Mouse (Mus musculus) splenic B cell, adult 2 months (primary cell): Measurements from ENCODE around the gene Dnase2b.

Experiments
- DNase-seq: peaks from one replicate; pipeline ENCODE4 v3.0.0-alpha.2; 2011; ENCODE audit warnings: low read depth, low spot score
- H3K27me3 ChIP-seq: 2 replicates; pipeline ENCODE4 v1.6.1; 2012; ENCODE audit warnings: mild to moderate bottlenecking, low read length, moderate library complexity, mixed read lengths; ENCODE audit not compliant: control insufficient read depth, poor library complexity, insufficient read depth, severe bottlenecking
- H3K36me3 ChIP-seq: 2 replicates; pipeline ENCODE4 v1.6.1; 2012; ENCODE audit warnings: mild to moderate bottlenecking, low read length, moderate library complexity, mixed read lengths; ENCODE audit not compliant: control insufficient read depth, poor library complexity, insufficient read depth, severe bottlenecking

The Dnase2b gene

DNA sequence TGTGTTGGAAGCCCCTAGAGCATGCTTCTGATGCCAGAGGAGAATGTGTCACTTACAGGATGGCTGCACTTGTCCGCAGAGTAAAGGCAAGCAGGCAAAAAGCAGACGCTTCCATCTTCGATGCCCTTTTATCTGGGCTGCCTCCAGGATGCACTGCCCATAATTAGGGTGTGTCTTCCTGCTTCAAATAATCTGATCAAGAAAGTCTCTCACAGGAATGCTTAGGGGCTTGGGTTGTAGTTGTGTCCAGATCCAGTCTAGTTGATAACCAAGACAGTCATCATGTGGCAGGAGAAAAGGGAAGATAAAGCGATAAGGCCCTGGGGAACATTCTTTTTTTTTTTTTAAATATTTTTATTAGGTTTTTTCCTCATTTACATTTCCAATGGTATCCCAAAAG is at the start of gene Dnase2b:
Gene Dnase2b, minus strand, starts transcription at position 101 of the 400 bp plus-strand sequence.
- no peaks in the 10 kb centered on the region for H3K27me3 ChIP-seq
- H3K36me3 ChIP-seq: no peaks in the 10 kb centered on the region
- DNase-seq: no peak

DNA sequence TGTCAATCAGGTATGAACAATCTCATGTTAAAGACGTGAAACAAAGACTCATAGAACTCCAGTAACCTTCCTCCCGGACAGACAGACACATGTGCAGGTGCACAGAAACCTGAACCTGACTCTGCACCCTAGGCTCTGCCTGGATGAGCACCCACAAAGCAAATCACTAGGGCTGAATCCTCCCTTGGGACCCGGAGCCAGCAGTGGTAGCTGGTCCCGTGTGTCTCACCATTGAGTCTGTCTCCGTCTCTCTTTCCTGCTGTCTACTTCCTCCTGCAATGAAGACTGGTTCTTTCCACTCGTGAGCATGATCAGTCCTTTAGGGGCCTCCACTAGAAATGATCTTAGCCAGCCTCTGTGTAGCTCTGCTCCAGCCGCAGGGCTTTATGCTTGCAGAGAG is 46.5 kb upstream of the Dnase2b start:
- no peaks in the 10 kb centered on the region for H3K27me3 ChIP-seq
- H3K36me3 ChIP-seq: no peaks in the 10 kb centered on the region
- no peak for DNase-seq

DNA sequence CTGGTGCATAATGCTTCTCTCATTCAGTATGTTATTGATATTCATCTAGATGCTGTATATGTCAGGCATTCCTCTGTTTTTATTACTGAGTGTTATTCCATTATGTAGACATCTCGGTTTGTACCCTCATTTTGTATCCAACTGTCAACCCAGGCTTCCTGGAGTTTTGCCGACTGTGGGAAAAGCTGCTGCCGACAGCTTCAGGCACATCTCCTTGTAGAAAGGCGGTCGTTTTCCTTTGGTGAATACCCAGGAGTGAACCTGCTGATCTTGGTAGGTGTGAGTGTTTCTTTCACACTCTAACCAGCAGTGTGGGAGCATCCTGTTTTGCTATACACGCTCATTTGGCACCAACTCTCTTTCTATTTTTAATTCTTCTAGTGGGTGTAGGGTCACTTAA is 45.6 kb upstream of the Dnase2b start:
- no peaks in the 10 kb centered on the region for H3K36me3 ChIP-seq
- no peaks in the 10 kb centered on the region for H3K27me3 ChIP-seq
- DNase-seq: no peak

DNA sequence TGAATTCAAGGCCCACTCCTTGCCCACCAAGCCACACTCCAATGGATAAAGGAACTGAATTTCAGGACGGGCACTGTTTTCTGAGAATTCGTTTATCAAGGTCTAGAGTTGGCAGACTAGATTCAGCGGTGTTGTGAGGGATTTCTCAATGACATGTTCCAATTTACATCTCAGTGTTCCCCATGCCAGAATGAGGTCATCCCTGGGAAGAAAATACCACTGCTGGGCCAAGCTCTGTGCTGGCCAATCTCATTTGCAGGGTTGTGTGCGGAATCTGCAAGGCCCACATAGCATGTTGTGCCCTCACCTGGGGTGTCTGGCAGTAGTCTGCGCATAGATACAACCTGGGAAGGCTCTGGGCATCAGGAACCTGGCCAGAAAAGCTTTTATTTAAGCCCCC is 43.9 kb upstream of the Dnase2b start:
- Histone ChIP-seq H3K36me3 (no peaks in the 10 kb centered on the region), H3K27me3 (no peaks in the 10 kb centered on the region)
- DNase-seq: no peak

DNA sequence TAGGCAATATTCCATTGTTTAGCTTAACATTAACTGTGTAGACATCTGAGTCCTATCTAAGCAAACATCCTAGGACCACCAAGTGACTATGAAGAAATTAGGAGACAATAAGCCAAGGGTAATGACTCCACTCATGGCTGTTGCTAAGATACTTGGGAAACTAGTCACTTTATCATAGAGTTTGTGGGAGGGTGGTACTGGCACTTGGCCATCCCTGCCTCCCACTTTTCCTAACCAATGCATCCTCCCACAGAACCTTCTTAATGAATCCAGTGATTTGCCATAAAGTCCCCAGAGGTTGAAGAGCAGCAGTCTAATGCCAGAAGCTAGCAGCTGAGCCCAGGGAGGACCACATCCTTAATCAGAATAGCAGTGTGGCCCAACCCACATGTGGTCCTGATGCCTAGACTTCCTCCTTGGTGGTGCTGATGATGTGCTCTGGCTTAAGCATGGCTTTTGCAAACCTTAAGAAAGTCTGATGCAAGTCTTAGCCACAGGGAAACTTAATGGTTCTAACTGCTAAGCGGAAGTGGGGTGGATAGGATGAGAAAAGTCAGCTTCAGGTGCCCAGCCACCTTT is 42.8 kb upstream of the Dnase2b start:
- Histone ChIP-seq H3K27me3 (no peaks in the 10 kb centered on the region), H3K36me3 (no peaks in the 10 kb centered on the region)
- no peak for DNase-seq

DNA sequence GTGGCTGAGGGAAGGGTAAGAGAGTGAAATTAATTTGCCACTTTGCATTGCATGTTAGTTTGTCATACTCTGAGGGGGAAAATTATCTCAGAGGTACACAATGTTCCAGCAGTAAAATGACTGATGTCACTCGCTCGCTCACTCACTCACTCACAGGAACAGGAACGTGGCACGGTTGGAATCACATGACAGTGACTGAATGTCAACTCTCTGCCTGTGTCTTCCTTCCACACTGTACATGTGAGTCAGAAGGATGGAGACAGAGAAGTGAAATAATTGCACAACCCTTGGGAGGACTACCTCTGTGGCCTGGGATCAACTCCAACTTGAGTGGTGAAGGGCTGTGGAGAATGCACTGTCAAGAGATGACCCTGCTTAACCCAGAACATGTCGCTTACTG is 42.0 kb upstream of the Dnase2b start:
- H3K27me3 ChIP-seq: no peaks in the 10 kb centered on the region
- no peaks in the 10 kb centered on the region for H3K36me3 ChIP-seq
- DNase-seq: no peak

DNA sequence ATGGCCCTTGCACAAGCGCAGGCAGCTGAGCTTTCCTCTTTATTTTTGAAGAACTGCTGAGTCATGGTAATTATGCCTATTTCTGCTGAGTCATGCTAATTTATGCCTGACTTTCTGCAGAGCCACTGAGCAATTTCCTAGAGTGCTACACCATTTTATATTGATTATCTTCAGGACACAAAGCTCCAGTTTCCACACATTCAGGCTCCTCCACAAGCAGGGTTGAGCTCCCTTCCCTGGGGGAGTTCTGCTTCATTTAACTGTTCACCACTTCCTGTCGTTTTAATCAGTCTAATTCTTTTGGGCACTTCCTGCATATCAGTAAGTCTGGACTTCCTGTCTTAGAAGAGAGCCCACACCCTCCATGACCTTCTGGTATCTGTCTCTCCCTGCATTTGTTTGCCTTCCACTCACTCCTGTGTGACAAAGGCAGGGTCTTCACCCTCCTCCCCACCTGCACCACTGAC is 39.7 kb upstream of the Dnase2b start:
- DNase-seq: no peak
- Histone ChIP-seq H3K27me3 (no peaks in the 10 kb centered on the region), H3K36me3 (no peaks in the 10 kb centered on the region)

DNA sequence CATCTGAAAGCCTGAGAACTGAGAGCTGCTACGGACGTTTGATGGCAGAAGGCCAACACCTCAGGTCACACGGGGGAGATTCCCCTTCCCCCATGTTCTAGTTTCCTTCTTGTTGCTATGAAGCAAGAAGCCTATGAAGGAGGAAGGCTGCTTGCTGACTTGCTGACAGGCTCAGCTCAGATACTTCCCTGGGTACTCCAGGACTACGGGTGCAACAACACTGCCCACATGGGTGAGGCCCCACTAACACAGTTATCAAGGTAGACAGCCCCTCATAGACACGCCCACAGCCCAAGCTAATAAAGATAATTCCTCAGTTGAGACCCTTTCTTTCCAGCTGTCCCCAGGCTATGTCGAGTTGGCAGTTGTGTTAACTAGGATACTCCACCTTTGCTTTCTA is 38.3 kb upstream of the Dnase2b start:
- no peak for DNase-seq
- Histone ChIP-seq H3K36me3 (no peaks in the 10 kb centered on the region), H3K27me3 (no peaks in the 10 kb centered on the region)

DNA sequence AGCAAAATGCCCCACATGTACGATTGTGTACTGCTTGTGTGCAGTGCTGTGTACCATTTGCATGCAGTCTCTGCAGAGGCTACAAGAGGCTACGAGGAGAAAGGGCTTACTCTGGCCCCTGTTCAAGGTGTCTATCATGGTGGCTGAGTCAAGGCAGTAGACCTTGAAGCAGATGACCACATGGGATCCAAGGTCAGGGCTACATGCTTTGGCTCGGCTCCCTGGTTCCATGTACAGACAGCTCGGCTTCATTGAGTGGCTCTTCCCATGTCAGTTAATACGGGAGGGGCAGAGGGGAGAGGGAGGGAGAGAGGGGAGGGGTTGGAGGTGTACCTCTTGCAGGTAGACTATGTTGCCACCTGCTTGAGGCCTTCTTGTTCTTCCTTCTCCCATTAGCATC is 37.0 kb upstream of the Dnase2b start:
- no peaks in the 10 kb centered on the region for H3K27me3 ChIP-seq
- DNase-seq: no peak
- H3K36me3 ChIP-seq: no peaks in the 10 kb centered on the region

DNA sequence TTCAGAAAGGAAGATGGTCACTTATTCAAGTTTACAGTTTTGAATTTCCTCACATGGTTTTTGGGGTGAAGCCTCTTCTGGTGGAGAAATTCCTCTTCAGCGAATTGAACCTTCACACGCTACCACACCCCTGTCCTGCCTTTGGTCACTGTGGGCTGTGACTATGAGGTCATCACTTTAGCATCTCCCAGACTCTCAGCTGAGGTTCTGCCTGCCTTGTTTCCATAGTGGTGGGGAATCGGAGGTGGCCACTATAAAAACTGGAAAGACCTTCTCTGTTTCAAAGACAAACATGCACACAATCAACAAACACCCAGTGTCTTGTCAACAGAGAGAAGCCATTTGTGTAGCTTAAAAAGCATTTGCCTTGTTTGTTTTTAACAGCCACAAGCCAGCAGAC is 35.8 kb upstream of the Dnase2b start, which contains the start of gene 4930503B20Rik:
Gene 4930503B20Rik, minus strand, starts transcription at position 101 of the 400 bp plus-strand sequence.
- no peak for DNase-seq
- no peaks in the 10 kb centered on the region for H3K27me3 ChIP-seq
- no peaks in the 10 kb centered on the region for H3K36me3 ChIP-seq

DNA sequence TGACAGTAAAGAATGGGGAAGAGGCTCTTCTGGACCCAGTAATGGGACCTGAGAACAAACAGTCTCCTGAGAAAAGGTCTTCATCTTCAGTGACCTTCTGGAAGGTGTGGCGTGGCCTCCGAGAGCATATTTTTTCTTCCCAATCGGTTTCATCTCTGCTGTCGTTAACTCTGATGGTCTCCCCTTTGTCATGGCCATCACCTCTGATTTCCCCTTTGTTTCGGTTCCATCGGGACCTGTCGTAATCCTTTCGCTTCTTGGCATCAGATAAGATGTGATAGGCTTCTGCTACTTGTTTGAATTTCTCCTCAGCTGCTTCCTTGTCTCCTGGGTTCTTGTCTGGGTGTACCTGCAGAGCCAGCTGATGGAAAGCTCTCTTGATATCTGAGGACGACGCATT is 35.3 kb upstream of the Dnase2b start:
- H3K36me3 ChIP-seq: no peaks in the 10 kb centered on the region
- DNase-seq: no peak
- H3K27me3 ChIP-seq: no peaks in the 10 kb centered on the region

DNA sequence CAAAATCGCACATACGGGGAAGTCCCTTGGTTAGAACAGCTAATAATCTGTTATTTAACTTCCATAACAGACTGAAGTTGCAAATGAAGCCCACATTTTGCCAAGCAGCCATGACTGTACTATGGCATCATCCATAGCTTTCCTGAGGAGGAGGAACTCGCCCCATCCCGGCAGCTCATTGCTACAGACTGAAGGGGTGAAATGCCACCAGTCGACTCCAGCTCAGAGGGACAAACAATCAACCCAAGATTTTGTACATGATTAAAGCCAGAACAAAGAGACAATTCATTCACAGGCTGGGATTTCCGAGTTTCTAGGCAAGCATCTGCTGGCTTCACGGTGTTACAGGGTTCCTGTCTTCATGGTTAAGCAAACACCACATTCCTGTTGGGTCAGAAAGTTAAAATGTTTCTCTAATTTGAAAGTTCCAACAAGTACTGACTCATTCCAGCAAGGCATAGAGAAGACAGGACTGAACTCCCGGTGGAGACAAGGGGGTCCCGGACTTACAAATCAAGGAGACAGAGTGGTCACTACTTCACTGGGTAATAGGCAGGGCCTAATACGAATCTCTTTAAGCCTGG is 34.0 kb upstream of the Dnase2b start:
- Histone ChIP-seq H3K36me3 (no peaks in the 10 kb centered on the region), H3K27me3 (no peaks in the 10 kb centered on the region)
- DNase-seq: no peak

DNA sequence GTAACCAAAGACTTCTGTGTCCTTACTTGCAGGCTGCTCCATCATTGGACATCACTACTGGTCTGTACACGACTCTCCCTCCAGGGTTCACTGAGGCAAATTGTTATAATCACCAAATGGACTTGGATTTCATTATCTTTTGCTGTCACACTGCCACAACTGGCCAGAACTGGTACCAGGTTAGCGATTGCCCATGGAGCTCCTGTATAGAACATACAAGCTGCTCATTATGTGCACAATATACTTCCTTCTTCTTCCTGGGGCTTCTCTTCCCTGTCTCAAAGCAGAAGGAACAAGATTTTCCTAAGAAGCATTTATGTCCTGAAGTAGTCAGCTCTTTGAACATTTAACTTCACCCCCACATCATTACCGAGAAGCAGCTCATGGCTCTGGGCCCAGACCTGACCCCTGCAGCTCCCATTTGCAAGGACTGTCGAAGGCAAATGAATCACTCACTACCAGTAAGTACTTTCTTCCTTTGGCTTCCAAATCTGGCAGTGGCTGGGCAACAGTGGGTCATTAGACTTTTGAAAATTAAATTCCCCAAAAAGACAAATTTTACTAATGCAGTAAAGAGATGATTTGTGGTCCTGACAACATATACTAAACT is 26.5 kb upstream of the Dnase2b start:
- Histone ChIP-seq H3K36me3 (no peaks in the 10 kb centered on the region), H3K27me3 (no peaks in the 10 kb centered on the region)
- no peak for DNase-seq

DNA sequence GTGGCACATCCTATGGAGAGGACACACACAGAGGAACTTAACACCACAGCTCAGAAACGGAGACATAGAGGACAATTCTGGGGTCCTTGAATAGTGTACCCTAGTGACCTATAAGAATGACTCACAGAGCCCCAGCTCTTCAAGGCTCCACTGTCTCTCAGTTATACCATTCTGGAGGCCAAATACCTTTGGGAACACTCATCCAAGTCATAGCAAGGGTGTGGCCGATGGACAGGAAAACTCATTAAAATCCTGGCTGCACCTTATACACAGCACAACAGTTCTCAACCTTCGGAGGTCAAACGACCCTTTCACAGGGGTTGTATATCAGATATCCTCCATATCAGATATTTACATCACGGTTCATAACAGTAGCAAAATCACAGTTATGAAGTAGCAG is 17.1 kb upstream of the Dnase2b start:
- DNase-seq: no peak
- Histone ChIP-seq H3K36me3 (no peaks in the 10 kb centered on the region), H3K27me3 (no peaks in the 10 kb centered on the region)

DNA sequence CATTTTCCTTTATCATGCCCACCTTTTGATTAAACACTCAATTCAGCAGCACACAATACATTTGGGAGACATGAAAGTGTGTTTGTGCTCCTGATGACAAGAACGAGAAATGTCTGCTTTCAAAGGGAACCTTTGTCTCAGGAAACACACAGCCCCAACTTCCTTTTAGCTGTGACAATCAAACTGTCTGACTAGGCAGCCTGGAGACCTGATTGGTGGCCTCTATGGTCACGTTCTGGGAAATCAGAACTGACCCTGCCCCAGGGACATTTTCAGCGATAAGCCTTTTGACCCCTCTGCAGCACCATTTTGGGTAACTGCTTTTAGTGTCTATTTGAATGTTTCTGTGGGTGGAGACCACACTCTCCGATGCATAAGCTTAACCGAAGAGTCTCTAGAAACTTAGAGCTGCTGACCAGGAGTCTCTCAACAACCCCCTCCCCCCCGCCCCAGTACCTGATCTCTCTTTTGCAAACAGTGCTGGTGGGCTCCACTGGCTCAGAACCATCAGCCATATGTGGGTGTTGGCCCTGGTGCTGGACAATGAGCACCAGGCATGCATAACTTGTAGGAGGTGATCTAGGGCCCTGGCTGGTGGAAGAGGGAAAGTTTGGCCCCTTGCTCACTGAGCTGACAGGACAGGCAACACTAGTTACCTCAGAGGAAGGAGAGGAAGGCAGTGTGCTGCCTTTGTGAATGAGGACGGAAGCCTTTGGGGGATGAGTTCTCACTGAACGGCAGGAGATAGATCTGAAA is 13.0 kb upstream of the Dnase2b start:
- DNase-seq: no peak
- Histone ChIP-seq H3K27me3 (no peaks in the 10 kb centered on the region), H3K36me3 (no peaks in the 10 kb centered on the region)
